Comparison of ENCODE assay signal across 7 mouse cellular contexts in the genomic region with DNA sequence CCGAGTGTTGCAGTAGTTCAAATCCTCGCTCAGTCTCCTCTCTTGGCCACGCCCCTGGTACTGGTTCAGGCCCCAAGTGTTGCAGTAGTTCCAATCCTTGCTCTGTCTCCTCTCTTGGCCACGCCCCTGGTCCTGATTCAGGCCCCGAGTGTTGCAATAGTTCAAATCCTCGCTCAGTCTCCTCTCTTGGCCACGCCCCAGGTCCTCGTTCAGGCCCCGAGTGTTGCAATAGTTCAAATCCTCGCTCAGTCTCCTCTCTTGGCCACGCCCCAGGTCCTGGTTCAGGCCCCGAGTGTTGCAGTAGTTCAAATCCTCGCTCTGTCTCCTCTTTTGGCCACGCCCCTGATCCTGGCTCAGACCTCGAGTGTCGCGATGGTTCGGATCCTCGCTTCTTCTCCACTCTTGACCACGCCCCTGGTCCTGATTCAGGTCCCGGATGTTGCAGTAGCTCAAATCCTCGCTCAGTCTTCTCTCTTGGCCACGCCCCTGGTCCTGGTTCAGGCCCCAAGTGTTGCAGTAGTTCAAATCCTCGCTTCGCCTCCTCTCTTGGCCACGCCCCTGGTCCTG. TPM values are rescaled to one million over a fixed set of nuclear protein-coding genes. Genes with fewer than 3 reads are reported as not detected.
DNase-seq lines count a peak whose midpoint lies in the region; ATAC-seq lines count a peak whose summit lies in the region.

No protein-coding gene starts in this region.

- 17% methylated on average over 26 of the region's 26 CpGs for WGBS in heart, embryonic 15.5 days
- 9% methylated on average over 26 of the region's 26 CpGs for WGBS in liver, embryonic 11.5 days
- WGBS in neural tube, embryonic 12.5 days, result 9% methylated on average over 26 of the region's 26 CpGs

- no peak overlapping the region for H3K27ac ChIP-seq in heart, embryonic 15.5 days
- no peak overlapping the region for H3K27ac ChIP-seq in liver, embryonic 11.5 days (ENCODE audit: low read depth, low read length)
- no peak overlapping the region for H3K27ac ChIP-seq in neural tube, embryonic 12.5 days

- no peak overlapping the region for H3K9ac ChIP-seq in heart, embryonic 15.5 days
- H3K9ac ChIP-seq in liver, embryonic 11.5 days (ENCODE audit: low read depth, low read length), result no peak overlapping the region
- no peak overlapping the region for H3K9ac ChIP-seq in neural tube, embryonic 12.5 days

- peaks cover 13% of the 10 kb centered on the region for H3K27me3 ChIP-seq in heart, embryonic 15.5 days
- H3K27me3 ChIP-seq in liver, embryonic 11.5 days (replicated peaks; ENCODE audit: control insufficient read depth, insufficient read depth, low read length), result no peaks in the 10 kb centered on the region
- H3K27me3 ChIP-seq in neural tube, embryonic 12.5 days (replicated peaks), result peaks cover 14% of the 10 kb centered on the region

- H3K9me3 ChIP-seq in heart, embryonic 15.5 days (replicated peaks), result peaks cover 2% of the 10 kb centered on the region; the same call in 1 of the 2 replicates
- H3K9me3 ChIP-seq in liver, embryonic 11.5 days (ENCODE audit: control insufficient read depth, low read length), result no peaks in the 10 kb centered on the region
- H3K9me3 ChIP-seq in neural tube, embryonic 12.5 days, result no peaks in the 10 kb centered on the region

- H3K36me3 ChIP-seq in heart, embryonic 15.5 days, result no peaks in the 10 kb centered on the region; the same call in 1 of the 2 replicates
- no peaks in the 10 kb centered on the region for H3K36me3 ChIP-seq in liver, embryonic 11.5 days (ENCODE audit: control insufficient read depth, insufficient read depth, low read length)
- no peaks in the 10 kb centered on the region for H3K36me3 ChIP-seq in neural tube, embryonic 12.5 days

- peak overlapping the region; percentile 62 for H3K4me2 ChIP-seq in heart, embryonic 15.5 days
- peak overlapping the region; percentile 67 for H3K4me2 ChIP-seq in liver, embryonic 11.5 days
- H3K4me2 ChIP-seq in neural tube, embryonic 12.5 days (replicated peaks), result peak overlapping the region; percentile 56

- ATAC-seq in heart, embryonic 15.5 days (replicated peaks; ENCODE audit: insufficient number of reproducible peaks, insufficient read depth, low FRiP score, low read depth), result no peak
- no peak for ATAC-seq in liver, embryonic 11.5 days (replicated peaks; ENCODE audit: low FRiP score)
- no peak for ATAC-seq in neural tube, embryonic 12.5 days (ENCODE audit: low FRiP score, low read depth)

- peak; percentile 44 for DNase-seq in 416B (ENCODE audit: low read depth)
- peak; percentile 89 for DNase-seq in ES-CJ7 (ENCODE audit: low read depth, low spot score)
- peak; percentile 44 for DNase-seq in liver, embryonic 11.5 days (ENCODE audit: low spot score)
- no peak for DNase-seq in right cerebral cortex, postnatal 36 days (ENCODE audit: low spot score in 2 of 2)
- no peak for DNase-seq in left cerebral cortex, adult 8-10 months (ENCODE audit: low spot score in 2 of 2)

- H3K4me3 ChIP-seq in heart, embryonic 15.5 days, result peak overlapping the region; percentile 49
- peak overlapping the region; percentile 37 for H3K4me3 ChIP-seq in liver, embryonic 11.5 days (ENCODE audit: low read depth, low read length)
- no peak overlapping the region for H3K4me3 ChIP-seq in neural tube, embryonic 12.5 days

- peaks cover 7% of the 10 kb centered on the region; the same call in 1 of the 2 replicates for H3K4me1 ChIP-seq in heart, embryonic 15.5 days (replicated peaks)
- peaks cover 10% of the 10 kb centered on the region for H3K4me1 ChIP-seq in liver, embryonic 11.5 days (replicated peaks; ENCODE audit: control insufficient read depth, insufficient read depth, low read length)
- 0 out of 2 replicates have a peak, but pooled peaks cover 6% of the 10 kb centered on the region for H3K4me1 ChIP-seq in neural tube, embryonic 12.5 days

RNA-seq across cellular contexts. Expression of gene Catsperg1, which starts 1.6 kb away (rescaled TPM):
- 0.25 and 0.84 TPM in 2 replicates for polyA plus RNA-seq in heart, embryonic 15.5 days (2015; fragmentation: Nextera tagmentation; extraction: Ambion mirVana)
- polyA plus RNA-seq in liver, embryonic 11.5 days (2014; fragmentation: Nextera tagmentation; extraction: Ambion mirVana), result 0.31 and 0.64 TPM in 2 replicates
- 1.1 and 1.8 TPM in 2 replicates for polyA plus RNA-seq in neural tube, embryonic 12.5 days (2016; fragmentation: Nextera tagmentation; extraction: Ambion mirVana)
- 1 to 10 TPM; 1.1 to 1.7 (median 1.4) TPM for total RNA-seq in left cerebral cortex, adult 8-10 months (2022)

RNA-seq across cellular contexts. Expression of gene Kcnk6, which starts 20.0 kb away (rescaled TPM):
- 1.4 and 2.0 TPM in 2 replicates for polyA plus RNA-seq in heart, embryonic 15.5 days (2015; fragmentation: Nextera tagmentation; extraction: Ambion mirVana)
- polyA plus RNA-seq in liver, embryonic 11.5 days (2014; fragmentation: Nextera tagmentation; extraction: Ambion mirVana), result 2.0 and 2.6 TPM in 2 replicates
- polyA plus RNA-seq in neural tube, embryonic 12.5 days (2016; fragmentation: Nextera tagmentation; extraction: Ambion mirVana), result 0.39 and 0.66 TPM in 2 replicates
- 1 to 10 TPM; 2.6 to 5.0 (median 3.8) TPM for total RNA-seq in left cerebral cortex, adult 8-10 months (2022)

RNA-seq across cellular contexts. Expression of gene Yif1b, which starts 25.8 kb away (rescaled TPM):
- 98.2 and 107 TPM in 2 replicates for polyA plus RNA-seq in heart, embryonic 15.5 days (2015; fragmentation: Nextera tagmentation; extraction: Ambion mirVana)
- polyA plus RNA-seq in liver, embryonic 11.5 days (2014; fragmentation: Nextera tagmentation; extraction: Ambion mirVana), result 95.7 and 101 TPM in 2 replicates
- polyA plus RNA-seq in neural tube, embryonic 12.5 days (2016; fragmentation: Nextera tagmentation; extraction: Ambion mirVana), result 80.2 and 82.0 TPM in 2 replicates
- total RNA-seq in left cerebral cortex, adult 8-10 months (2022), result 10 to 100 TPM; 50.5 to 55.8 (median 53.6) TPM

RNA-seq across cellular contexts. Expression of gene Psmd8, which starts 31.8 kb away (rescaled TPM):
- 204 and 207 TPM in 2 replicates for polyA plus RNA-seq in heart, embryonic 15.5 days (2015; fragmentation: Nextera tagmentation; extraction: Ambion mirVana)
- polyA plus RNA-seq in liver, embryonic 11.5 days (2014; fragmentation: Nextera tagmentation; extraction: Ambion mirVana), result 231 and 235 TPM in 2 replicates
- 326 and 327 TPM in 2 replicates for polyA plus RNA-seq in neural tube, embryonic 12.5 days (2016; fragmentation: Nextera tagmentation; extraction: Ambion mirVana)
- 100 to 1,000 TPM; 118 to 137 (median 127) TPM for total RNA-seq in left cerebral cortex, adult 8-10 months (2022)

RNA-seq across cellular contexts. Expression of gene 2200002D01Rik, which starts 36.0 kb away (rescaled TPM):
- polyA plus RNA-seq in heart, embryonic 15.5 days (2015; fragmentation: Nextera tagmentation; extraction: Ambion mirVana), result 6.3 and 7.1 TPM in 2 replicates
- 3.2 and 4.4 TPM in 2 replicates for polyA plus RNA-seq in liver, embryonic 11.5 days (2014; fragmentation: Nextera tagmentation; extraction: Ambion mirVana)
- 1.6 and 1.7 TPM in 2 replicates for polyA plus RNA-seq in neural tube, embryonic 12.5 days (2016; fragmentation: Nextera tagmentation; extraction: Ambion mirVana)
- total RNA-seq in left cerebral cortex, adult 8-10 months (2022), result not detected

Comparison
In these comparisons a context has a peak if more than half of its experiments do, and no peak if none do; other contexts are left out.
1. DNase-seq: peak in 416B (single experiment), ES-CJ7 (single experiment) and liver, embryonic 11.5 days (single experiment); none in right cerebral cortex, postnatal 36 days (0 of 2) and left cerebral cortex, adult 8-10 months (0 of 2).
2. Peak in every context shown above with its lines, with median percentiles within 50 percentile points of each other: H3K4me2 ChIP-seq.